Mouse (Mus musculus): Measurements from ENCODE around the gene Dgcr2.

DNA sequence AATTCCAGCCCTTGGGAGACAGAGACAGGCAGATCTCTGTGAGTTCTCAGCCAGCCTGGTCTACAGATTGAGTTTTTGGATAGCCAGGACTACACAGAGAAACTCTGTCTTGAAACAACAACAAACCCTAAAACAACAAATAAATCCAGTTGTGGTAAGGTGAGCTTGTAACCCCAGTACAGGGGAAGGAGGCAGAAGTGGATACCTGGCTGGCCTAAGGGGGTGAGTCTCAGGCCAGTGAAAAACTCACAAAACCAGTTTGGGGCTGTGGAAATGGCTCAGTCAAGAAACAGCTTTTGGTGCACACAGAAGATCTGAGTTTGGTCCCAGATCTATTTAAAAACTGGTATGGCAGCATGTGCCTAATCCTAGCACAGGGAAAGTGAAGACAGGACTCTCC is 16.2 kb downstream of the Dgcr2 start:
- TF ChIP-seq ZNF384 (IDR thresholded peaks at IDR 0.05; ENCODE audit: low read depth, low read length): no peak
- TF ChIP-seq HCFC1 (IDR thresholded peaks at IDR 0.05; ENCODE audit: borderline replicate concordance, insufficient read depth, low read length): no peak
- no peak for TF ChIP-seq ZC3H11A (IDR thresholded peaks at IDR 0.05; ENCODE audit: borderline replicate concordance, low read depth, low read length)
- no peak for TF ChIP-seq MAFK (IDR thresholded peaks at IDR 0.05; ENCODE audit: insufficient read depth, low read depth, low read length)
